Mouse (Mus musculus) lung, postnatal 14 days (tissue): ENCODE measurements around the gene Sh3bgrl2.

Source experiments
- DNase-seq: peaks from one replicate; pipeline ENCODE4 v3.0.0; 2021

Sh3bgrl2 gene

DNA sequence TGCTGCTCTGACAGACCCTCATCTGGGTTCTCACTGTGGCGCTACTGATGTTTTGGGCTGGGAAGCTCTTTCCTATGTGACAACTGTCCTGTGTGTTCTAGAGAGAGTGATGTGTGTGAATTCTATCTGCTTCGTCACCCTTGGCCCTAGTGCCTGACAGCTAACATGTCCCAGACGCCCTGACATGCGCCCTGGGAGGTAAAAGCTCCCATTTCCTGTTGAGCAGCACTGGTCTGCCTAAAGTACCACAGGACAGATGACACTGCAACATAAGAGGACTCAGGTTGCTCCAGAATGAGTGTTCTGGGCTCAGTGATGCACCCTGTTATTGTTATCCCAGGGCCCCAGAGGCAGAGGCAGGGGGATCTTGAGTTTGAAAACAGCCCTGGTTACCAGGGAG is 12.5 kb downstream of the Sh3bgrl2 start:
- DNase-seq: no peak

DNA sequence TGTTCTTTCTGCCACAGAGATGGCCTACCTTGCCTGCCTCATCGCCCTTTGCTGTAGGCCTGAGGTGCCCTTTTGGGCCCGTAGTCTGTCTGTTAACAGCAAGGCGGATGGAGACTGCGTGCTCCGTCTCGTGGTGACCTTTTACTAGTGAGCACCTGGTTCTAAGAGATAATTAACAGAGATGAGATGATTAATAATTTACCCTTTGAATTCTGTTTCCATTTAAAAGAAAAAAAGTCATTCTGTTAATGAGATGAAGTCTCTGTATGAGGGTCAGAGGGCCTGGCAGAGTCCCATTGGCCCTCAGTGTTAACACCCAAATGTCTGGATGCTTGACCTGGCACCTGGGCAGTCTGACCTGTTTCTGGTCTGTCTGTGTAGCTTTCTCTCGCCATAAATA is 14.8 kb downstream of the Sh3bgrl2 start:
- no peak for DNase-seq

DNA sequence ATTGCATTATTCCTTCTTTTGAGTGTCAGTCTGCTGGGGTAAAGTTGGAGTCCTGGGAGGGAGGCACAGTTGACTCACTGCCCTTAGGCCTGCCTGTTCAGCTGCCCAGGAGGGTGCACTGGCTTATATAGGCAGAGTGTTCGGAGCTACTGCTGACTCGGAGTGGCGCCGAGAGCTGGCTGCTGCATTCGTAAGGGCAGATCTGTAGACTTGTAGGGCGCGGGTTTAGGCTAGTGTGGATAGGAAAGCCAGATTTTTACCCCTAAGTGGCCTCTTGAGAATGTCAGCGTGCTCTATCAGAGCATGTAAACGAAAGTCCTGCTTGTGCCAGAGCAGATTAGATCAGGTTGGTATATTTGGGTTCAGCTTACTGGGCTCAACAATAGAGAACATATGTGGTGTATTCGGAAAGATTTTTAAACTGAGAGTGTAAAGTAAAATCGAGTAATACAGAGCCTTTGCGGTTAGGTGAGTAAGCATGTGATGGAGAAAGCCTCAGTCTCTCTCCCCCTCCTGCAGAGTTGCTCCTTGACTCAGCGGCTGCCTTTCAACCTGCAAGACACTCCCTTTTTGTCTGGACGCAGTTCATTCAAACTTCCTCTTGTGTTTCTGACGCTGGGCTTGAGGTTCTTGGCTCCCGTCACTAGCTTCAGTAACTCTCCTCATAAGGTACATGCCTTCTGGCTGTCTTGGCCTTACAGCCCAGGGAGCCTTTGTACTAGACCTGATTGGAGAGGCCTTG is 15.9 kb downstream of the Sh3bgrl2 start:
- no peak for DNase-seq

DNA sequence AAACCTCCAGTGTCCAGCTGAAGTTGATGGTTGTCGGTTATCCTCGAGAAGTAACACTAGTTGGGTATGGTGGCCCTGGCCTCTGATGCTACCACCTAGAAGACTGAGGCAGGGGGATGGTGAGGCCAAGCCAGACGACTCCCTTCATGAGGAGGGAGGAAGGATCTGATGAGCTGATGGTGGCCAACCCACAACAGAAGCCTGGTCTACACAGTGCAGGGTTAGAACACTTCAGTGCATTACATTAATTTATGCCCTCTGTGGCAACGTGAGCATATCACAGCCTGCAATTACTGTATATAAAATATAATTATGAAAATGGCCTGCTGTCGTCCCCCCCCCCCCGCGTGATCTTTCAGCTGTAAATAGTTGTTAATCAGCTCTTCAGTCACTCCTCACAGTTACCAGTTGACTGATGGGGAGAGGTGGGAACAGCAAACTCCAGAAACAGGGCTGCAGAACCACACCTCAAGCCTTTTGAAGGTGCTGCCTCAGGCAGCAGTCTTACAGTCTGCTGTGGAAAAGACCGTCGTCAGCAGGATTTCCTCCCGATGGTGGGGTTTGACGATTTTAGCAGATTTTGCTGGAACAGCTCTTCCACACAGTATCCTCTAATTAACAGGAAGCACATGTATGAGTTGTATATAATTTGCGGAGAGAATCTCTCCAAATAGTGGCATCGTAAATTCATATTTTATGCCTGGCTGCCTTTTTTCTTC is 17.0 kb downstream of the Sh3bgrl2 start:
- no peak for DNase-seq

DNA sequence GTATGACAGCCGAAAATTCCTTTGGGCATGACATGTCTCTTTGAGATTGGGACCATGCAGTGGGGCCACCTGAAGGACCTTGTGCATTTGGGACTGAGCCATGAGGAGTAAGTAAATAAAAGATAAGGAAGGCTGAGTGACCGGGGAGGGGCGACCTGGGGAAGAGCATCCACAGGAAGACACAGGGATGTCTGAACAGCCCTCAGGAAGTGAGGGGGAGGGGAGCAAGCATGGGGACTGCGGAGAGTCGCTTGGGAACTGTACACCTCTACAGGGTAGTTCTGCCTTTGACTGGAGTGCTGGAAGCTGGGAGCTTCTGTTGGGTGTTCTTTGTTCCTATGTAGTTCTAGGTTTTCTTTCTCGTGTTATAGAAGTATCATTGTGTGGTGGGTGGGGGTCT is 18.0 kb downstream of the Sh3bgrl2 start:
- DNase-seq: no peak

DNA sequence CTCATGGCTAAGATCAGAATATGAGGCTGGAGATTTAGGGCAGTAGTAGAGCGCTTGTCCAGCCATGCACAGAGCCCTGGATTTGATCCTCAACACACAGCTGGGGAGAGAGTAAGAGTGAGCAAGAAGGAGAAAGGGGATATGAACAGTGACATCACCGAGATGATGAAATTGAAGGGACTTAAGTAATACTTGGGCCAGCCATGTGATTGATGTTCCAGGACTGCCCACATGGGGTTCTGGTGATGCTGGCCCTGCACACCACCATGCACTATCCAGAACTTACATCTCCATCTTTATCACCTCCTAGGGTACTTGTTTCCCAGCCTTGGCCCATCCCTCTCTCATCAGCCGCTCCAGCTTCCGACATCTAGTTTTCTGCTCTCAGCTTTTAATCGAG is 20.0 kb downstream of the Sh3bgrl2 start:
- DNase-seq: no peak

DNA sequence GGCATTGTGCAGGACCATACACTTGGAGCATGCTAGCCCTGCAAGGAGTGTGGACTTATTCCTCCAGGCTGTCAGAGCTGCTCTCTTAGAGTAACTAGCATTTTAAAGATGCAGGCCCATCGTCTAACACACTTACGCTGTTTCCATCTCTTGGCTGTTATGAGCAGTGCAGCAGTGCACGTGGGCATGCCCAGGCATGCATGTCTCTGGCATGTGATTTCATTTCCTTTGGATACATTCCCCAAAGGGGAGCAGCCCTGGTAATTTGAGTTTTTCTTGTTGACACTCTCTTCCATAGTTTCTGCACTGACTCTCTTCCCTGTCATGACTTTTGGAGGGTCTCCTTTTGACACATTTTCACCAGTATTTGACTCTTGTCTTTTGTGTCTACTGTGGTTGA is 20.8 kb downstream of the Sh3bgrl2 start:
- no peak for DNase-seq

DNA sequence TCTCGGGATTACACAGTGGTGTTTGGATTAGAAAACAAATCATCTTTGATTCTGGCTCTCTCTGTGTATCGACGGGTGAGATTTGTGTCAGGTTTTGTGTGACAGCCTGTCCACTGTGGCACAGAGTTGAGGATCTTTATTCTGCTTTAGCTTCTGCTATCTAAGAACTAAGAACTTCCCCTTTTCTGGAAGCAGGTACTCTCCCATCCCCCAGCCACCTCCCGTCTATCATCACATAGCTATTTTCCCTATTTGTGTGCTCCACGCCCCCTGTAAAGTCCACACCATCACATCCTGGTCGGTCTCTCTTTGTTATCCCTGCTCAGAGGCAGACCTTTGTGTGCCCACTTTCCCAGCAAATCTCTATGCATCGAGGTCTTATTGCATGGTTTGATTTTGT is 21.8 kb downstream of the Sh3bgrl2 start:
- DNase-seq: no peak

DNA sequence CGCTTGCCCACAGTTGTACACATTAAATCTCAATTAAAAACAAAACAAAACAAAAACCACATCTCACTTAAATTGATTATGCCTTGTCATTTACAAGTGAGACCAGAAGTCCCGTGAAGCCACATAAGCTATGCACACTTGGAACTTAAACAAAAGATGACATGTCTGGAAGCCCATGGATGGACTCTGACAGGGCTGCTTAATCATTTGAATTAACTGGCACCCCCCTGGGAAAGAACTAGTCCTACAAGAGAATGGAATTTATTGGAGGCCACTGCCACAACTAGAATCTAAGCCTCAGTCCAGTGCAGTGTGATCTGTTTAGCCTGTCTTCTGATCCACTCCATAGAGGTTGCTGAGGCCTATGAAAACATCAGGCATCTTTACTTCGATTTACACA is 23.2 kb downstream of the Sh3bgrl2 start:
- DNase-seq: no peak

DNA sequence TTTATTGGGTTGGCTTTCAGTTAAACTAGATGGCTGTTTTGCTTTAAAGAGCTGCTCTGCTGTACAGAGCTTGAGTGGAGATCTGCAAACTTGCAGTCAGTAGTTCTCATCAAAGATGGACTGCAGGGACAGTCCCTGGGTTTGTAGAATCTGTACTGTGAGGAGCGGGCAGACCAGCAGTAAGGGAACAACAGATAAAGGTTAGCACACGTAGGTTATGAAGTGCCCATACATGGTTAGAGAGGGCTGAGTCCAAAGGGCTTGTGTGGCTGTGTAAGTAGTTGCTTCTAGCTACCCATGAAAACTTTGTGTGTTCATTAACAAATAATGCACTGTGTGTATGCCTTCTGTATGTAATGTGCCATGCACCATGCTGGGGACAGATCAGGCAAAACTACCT is 24.2 kb downstream of the Sh3bgrl2 start:
- DNase-seq: no peak

DNA sequence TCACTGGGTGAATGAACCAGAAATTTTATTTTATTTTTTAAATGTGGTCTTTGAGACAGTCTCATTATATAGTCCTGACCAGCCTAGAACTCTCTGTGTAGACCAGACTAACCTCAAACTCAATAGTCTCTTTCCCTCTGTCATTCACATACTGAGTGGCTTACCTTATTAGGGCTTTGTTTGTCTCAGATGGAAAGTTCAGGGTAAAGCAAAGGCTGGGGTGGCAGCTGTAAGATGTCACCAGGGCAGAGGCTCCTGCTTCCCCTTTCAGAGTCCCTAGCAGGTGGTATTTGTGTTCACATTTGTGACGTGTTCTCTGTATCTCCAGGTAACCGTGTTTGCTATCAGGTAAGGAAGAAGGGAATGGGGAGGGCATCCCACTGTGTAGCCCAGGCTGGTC is 24.7 kb downstream of the Sh3bgrl2 start:
- no peak for DNase-seq

DNA sequence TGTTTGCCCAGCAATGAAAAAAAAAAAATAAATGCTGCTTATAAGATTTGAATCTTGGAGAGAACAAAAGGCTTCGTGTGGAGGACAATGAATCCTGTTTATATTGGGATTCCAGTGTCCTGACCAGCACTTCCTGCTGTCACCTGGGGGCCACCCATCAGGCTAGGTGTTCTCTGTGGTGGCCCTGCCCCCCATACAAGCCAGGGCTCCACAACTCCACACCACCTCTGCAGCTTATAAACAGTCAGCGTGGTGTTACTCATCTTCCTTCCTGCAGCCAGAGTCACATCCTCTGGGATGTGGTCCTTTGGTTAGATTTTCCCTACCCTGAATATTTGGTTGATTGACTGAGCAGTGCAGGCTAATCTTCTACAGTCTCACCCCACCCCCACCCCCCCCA is 25.5 kb downstream of the Sh3bgrl2 start:
- DNase-seq: no peak

DNA sequence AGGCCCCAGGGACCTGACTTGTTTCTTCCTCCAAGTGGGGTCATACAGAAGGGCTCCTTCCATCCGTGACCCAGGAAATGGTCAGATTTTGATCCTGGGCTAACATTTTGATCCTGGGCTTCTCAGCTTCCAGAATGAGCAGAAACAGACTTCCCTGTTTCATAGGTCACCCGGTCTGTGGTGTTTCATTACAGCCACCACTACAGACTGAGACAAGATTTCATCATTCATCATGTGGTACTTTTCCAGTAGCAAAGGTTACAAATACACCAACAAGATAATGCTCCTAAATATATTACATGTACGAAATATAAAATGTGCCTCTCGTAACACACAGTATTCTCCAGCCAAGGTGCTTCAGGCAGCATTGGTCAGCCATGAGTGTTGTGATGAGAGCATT is 27.3 kb downstream of the Sh3bgrl2 start:
- DNase-seq: no peak

DNA sequence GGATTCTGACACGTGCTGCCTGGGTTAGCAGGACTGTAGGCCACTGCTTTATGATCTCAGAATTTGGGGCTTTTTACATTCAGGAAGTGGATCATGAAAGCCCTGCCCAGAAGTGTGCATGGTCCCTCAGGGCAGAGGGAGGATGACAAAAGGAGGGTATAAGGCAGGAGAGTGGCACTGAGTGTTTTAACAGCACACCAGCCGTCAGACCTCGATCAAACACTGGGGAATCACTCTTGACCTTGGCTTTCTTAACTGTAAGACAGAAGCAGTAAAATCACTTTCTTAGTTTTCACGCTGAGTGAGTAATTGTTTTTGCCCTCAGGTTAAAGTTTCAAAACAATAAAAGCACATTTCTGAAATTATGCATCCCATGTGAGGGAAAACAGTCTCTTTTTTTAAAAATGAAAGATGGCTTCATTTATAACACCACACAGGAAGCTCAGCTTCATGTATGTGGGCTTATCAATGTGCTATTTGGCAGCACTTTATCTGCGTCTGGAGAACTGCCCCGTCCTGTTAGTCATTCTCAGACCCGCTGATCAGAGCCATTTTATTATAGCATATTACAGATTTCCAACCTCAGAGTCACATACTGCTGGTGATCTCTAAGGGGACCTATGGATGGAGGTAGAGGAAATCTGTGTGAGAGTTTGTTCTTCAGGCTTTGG is 28.0 kb downstream of the Sh3bgrl2 start:
- DNase-seq: no peak

DNA sequence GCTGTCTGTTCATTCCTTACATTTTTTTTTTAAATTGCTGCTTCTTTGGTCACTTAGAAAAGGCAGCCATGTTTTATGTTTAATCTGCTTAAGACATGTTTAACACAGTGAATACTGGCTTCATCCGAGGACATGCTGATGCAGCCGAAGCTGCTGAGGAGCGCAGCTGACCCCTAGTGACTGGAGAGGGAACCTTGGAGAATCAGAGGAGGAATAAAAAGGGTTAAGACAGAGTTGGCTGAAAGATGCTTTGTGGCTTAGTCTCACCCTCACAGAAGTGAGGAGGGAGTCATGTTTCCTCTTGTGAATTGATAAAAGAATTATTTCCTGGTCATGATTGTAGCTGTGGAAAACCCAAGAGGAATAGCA is 28.5 kb downstream of the Sh3bgrl2 start:
- DNase-seq: peak; percentile 26

DNA sequence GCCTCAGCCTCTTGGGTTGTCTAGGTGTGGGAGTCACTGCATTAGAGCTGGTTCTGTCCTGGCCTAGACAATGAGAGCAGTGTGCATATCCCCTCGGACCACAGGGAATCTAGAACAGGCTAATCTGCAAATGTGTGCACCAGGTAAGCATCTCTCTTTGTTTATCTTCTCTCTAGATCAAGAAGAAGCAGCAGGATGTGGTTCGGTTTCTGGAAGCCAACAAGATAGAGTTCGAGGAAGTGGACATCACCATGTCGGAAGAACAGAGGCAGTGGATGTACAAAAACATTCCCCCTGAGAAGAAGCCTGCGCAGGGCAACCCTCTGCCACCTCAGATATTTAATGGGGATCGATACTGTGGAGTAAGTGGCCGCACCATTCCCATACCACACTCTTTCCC is 29.1 kb downstream of the Sh3bgrl2 start:
- no peak for DNase-seq

DNA sequence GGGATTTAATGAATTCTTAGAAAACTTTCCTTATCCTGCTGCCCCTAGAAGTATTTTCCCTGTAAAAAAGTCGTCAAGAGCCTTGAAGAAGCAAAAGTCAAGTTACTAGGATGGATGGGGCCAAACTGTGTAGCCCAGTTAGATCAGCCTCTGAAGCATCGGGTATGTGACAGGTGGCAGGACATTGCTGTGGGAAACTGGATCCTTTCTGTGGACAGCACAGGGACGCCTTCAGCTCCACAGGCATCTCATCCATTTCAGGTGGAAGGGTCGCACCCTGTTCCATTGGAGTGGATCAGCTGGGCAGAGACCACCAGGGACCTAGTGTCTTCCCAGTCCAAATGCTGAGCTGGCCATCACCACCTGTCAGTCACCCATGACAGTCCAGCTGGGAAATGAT is 30.9 kb downstream of the Sh3bgrl2 start:
- no peak for DNase-seq

DNA sequence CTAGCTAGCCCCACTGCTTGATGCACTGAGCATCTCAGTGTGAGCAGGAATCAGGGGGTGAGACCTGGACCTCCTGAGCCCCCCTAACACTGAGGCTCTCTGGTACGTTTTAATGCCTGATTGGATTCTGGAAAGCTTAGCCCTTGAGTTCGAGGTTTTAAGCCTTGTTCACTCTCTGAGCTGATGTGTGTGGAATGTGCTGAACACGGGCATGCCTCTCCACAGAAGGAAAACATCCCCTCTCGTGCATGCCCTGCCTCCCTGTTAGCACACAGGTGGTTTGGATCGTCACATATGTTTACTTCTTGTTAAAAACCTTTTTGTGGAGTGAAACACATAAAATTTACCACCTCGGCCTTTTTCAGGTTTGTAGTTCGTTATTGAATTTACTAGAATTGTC is 34.6 kb downstream of the Sh3bgrl2 start:
- DNase-seq: no peak

DNA sequence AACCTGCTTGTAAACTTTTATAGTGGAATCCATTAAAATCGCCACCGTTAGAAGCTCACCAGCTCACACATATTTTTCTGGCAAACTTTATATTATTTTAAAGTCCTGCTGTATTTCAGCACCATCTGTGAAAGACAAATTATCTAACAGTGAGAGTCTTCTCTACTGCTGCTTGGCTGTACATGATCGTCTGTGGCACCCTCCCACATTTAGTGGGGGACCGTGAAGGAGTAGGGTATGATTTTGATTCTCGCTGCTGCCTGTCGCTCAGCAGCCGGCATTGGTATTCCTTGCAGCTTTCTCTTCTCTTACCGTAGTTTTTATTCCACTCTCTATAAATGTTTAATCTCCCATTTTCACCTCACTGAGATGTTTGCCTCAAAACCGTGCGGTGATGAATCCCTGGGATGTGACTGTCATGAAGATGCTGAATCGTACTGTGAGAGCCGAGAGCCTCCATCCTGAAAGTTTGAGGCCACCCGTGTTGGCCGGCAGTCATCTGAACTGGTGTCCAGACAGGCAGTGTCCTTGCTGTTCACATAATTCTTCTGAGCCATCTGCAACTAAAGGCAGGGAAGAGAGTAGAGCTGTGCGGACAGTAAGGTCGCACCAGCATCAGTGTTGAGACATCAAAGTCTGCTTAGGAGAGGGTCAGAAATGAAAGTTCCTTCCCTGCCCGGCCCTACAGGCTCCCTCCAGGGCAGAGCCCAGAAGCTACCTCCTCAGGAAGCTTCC is 38.4 kb downstream of the Sh3bgrl2 start:
- no peak for DNase-seq

DNA sequence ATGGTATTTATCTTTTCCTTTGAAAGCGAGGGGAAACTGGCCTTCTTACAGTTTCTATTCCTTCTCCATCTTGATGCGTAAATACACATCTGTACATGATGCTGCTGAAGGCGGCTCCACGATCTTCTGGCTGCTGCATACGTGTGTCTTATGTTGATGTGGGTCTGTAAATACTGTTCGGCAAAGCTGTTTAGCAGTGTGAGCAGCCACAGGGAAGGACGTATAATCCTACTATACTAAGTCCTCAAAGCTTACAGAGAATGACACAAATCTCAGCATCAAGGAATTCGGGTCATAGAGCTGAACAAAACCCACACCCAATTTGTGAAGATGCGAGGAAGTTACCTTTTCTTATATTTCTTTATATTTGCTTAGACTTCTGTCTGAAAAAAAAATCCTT is 39.0 kb downstream of the Sh3bgrl2 start:
- no peak for DNase-seq

DNA sequence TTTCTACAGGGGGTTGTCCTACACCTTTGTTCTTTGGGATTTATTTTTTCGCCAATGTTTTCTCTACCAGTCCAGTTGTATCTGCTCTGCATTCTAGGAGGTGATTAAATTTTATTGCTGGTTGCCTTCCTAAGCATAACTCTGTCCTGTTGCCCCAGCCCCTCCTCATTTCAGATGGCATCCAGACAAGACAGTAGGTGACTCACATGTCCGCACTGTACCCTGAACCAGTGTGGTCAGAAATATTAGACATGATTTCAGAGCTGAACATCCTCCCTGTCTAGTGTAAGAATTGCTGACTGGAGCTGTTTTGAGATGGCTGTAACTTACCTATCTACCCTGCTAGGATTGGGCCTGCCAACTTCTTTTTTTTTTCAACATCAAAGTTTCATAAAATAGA is 40.9 kb downstream of the Sh3bgrl2 start:
- DNase-seq: no peak

DNA sequence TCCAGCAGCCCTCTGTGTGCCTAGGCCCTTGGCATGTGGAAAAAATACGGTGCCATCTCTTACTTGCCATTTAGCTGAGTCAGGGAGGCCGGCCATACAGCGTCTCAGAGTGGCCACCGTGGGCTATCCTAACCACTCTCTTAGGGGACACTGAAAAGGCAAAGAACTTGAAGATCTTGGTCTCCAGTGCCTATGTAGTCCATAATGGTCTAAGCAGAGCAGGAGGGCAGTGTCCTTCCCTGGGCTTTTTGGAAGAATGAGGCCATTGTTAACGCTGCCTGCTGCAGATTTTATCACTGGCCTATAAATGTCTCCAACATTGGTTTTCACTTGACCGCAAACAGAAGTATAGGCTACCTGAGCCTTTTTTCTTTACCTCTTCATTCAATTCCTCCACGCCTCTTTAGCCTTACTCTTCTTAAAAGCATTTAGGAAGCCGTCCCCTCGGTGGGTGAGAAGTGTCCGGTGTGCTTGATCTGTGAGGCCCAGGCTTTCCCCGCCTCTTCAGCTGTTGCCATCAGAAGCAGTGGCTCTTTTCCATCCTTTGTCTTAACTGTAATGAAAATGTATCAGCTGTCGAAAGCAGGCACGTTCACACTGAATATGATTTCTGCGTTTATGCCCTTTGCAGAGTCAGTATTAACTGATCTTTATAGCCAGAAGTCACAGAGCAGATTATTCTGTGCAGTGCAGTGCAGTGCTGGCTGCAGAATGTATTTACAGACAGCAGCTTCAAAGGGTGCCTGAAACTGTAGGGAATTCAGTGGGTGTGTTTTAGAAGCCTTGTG is 41.7 kb downstream of the Sh3bgrl2 start:
- DNase-seq: no peak
